Mouse (Mus musculus): ENCODE data around the gene Riox1. TPM values are rescaled to one million over a fixed set of nuclear protein-coding genes. Genes with fewer than 3 reads are reported as not detected.
"Not testable (repeated sequence)": the region's sequence is repeated elsewhere in the genome, so short reads cannot be mapped to it uniquely, and the experiment has no call there.

Riox1 gene
- total and polyA plus RNA-seq, 2 experiments from 2014 or later: 13.1 to 22.3 TPM

- H3K27me3 ChIP-seq (ENCODE audit: insufficient read depth, low read length): no peaks in the 10 kb centered on the region
Observed at GRCm38 (mm10) chr12:83927747-83928146, 22.7 kb upstream of the Riox1 start.

GRCm38 (mm10) chr12:83929186-83929804 lies 21.1 kb upstream of the Riox1 start:
- no peak for ATAC-seq
- Histone ChIP-seq H3K36me3 (ENCODE audit: insufficient read depth) (no peaks in the 10 kb centered on the region), H3K4me3 (ENCODE audit: low read depth, low read length) (no peak overlapping the region), H3K4me1 (ENCODE audit: insufficient read depth) (no peaks in the 10 kb centered on the region), H3K4me2 (ENCODE audit: low read depth) (no peak overlapping the region), H3K9ac (no peak overlapping the region), H3K9me3 (ENCODE audit: low read length) (no peaks in the 10 kb centered on the region), H3K27ac (ENCODE audit: low read depth, low read length) (no peak overlapping the region), H3K27me3 (ENCODE audit: insufficient read depth, low read length) (no peaks in the 10 kb centered on the region)
- TF ChIP-seq CTCF (IDR thresholded peaks at IDR 0.05; ENCODE audit: low read depth): no peak
- 35% methylated on average over 2 of the region's 2 CpGs for WGBS
- DNase-seq: no peak

More at GRCm38 (mm10) chr12:83927747-83928146, 22.7 kb upstream of the Riox1 start:
- no peak for DNase-seq
- no peak overlapping the region for H3K4me3 ChIP-seq (ENCODE audit: low read depth, low read length)
- H3K9ac ChIP-seq: no peak overlapping the region
- H3K9me3 ChIP-seq (ENCODE audit: low read length): no peaks in the 10 kb centered on the region
- H3K4me1 ChIP-seq (ENCODE audit: insufficient read depth): no peaks in the 10 kb centered on the region
- 83% methylated on average over 4 of the region's 4 CpGs for WGBS
- H3K4me2 ChIP-seq (ENCODE audit: low read depth): no peak overlapping the region
- TF ChIP-seq CTCF (IDR thresholded peaks at IDR 0.05; ENCODE audit: low read depth): no peak
- no peak overlapping the region for H3K27ac ChIP-seq (ENCODE audit: low read depth, low read length)
- no peak for ATAC-seq
- no peaks in the 10 kb centered on the region for H3K36me3 ChIP-seq (ENCODE audit: insufficient read depth)

GRCm38 (mm10) chr12:83937600-83937999 lies 12.8 kb upstream of the Riox1 start:
- 65% methylated on average over 10 of the region's 10 CpGs for WGBS
- no peaks in the 10 kb centered on the region for H3K27me3 ChIP-seq (ENCODE audit: insufficient read depth, low read length)
- H3K36me3 ChIP-seq (ENCODE audit: insufficient read depth): no peaks in the 10 kb centered on the region
- no peak for ATAC-seq
- no peak overlapping the region for H3K9ac ChIP-seq
- no peaks in the 10 kb centered on the region for H3K9me3 ChIP-seq (ENCODE audit: low read length)
- no peak overlapping the region for H3K4me3 ChIP-seq (ENCODE audit: low read depth, low read length)
- H3K27ac ChIP-seq (ENCODE audit: low read depth, low read length): no peak overlapping the region
- no peak overlapping the region for H3K4me2 ChIP-seq (ENCODE audit: low read depth)
- H3K4me1 ChIP-seq (ENCODE audit: insufficient read depth): no peaks in the 10 kb centered on the region
- TF ChIP-seq CTCF (IDR thresholded peaks at IDR 0.05; ENCODE audit: low read depth): no peak
- no peak for DNase-seq

GRCm38 (mm10) chr12:83938592-83938991 lies 11.8 kb upstream of the Riox1 start:
- H3K9me3 ChIP-seq (ENCODE audit: low read length); ATAC-seq; H3K4me3 ChIP-seq (ENCODE audit: low read depth, low read length); H3K4me2 ChIP-seq (ENCODE audit: low read depth); H3K27ac ChIP-seq (ENCODE audit: low read depth, low read length); H3K36me3 ChIP-seq (ENCODE audit: insufficient read depth); H3K4me1 ChIP-seq (ENCODE audit: insufficient read depth); H3K9ac ChIP-seq; H3K27me3 ChIP-seq (ENCODE audit: insufficient read depth, low read length); DNase-seq: not testable (repeated sequence)
- WGBS: 45% methylated on average over 1 of the region's 1 CpGs

- ATAC-seq: no peak
Observed at GRCm38 (mm10) chr12:83939332-83939731, 11.1 kb upstream of the Riox1 start.

GRCm38 (mm10) chr12:83940031-83940430 lies 10.4 kb upstream of the Riox1 start:
- no peak for TF ChIP-seq CTCF (IDR thresholded peaks at IDR 0.05; ENCODE audit: low read depth)

More at GRCm38 (mm10) chr12:83939332-83939731, 11.1 kb upstream of the Riox1 start:
- Histone ChIP-seq H3K4me3 (ENCODE audit: low read depth, low read length) (no peak overlapping the region), H3K9me3 (ENCODE audit: low read length) (no peaks in the 10 kb centered on the region), H3K4me1 (ENCODE audit: insufficient read depth) (no peaks in the 10 kb centered on the region), H3K36me3 (ENCODE audit: insufficient read depth) (no peaks in the 10 kb centered on the region), H3K27ac (ENCODE audit: low read depth, low read length) (no peak overlapping the region), H3K4me2 (ENCODE audit: low read depth) (no peak overlapping the region), H3K9ac (no peak overlapping the region), H3K27me3 (ENCODE audit: insufficient read depth, low read length) (no peaks in the 10 kb centered on the region)
- DNase-seq: no peak
- WGBS: 65% methylated on average over 2 of the region's 2 CpGs
- no peak for TF ChIP-seq CTCF (IDR thresholded peaks at IDR 0.05; ENCODE audit: low read depth)

GRCm38 (mm10) chr12:83941938-83942337 lies 8.5 kb upstream of the Riox1 start:
- ATAC-seq (no peak), DNase-seq (no peak)
- Histone ChIP-seq H3K27ac (ENCODE audit: low read depth, low read length) (no peak overlapping the region), H3K9me3 (ENCODE audit: low read length) (no peaks in the 10 kb centered on the region), H3K27me3 (ENCODE audit: insufficient read depth, low read length) (no peaks in the 10 kb centered on the region), H3K9ac (no peak overlapping the region), H3K4me1 (ENCODE audit: insufficient read depth) (no peaks in the 10 kb centered on the region), H3K36me3 (ENCODE audit: insufficient read depth) (no peaks in the 10 kb centered on the region), H3K4me3 (ENCODE audit: low read depth, low read length) (no peak overlapping the region), H3K4me2 (ENCODE audit: low read depth) (no peak overlapping the region)
- no peak for TF ChIP-seq CTCF (IDR thresholded peaks at IDR 0.05; ENCODE audit: low read depth)
- WGBS: 86% methylated on average over 3 of the region's 3 CpGs

More at GRCm38 (mm10) chr12:83940031-83940430, 10.4 kb upstream of the Riox1 start:
- 39% methylated on average over 4 of the region's 4 CpGs for WGBS
- no peak for DNase-seq
- H3K4me2 ChIP-seq (ENCODE audit: low read depth): no peak overlapping the region
- no peaks in the 10 kb centered on the region for H3K9me3 ChIP-seq (ENCODE audit: low read length)
- no peak overlapping the region for H3K27ac ChIP-seq (ENCODE audit: low read depth, low read length)
- no peak overlapping the region for H3K9ac ChIP-seq
- no peaks in the 10 kb centered on the region for H3K36me3 ChIP-seq (ENCODE audit: insufficient read depth)
- no peak overlapping the region for H3K4me3 ChIP-seq (ENCODE audit: low read depth, low read length)
- no peak for ATAC-seq
- H3K27me3 ChIP-seq (ENCODE audit: insufficient read depth, low read length): no peaks in the 10 kb centered on the region
- no peaks in the 10 kb centered on the region for H3K4me1 ChIP-seq (ENCODE audit: insufficient read depth)
